Mouse (Mus musculus) gastrocnemius, postnatal 14 days (tissue): ENCODE results near the gene Clec5a. TPM values are rescaled to one million over a fixed set of nuclear protein-coding genes. Genes with fewer than 3 reads are reported as not detected.
"Not testable (repeated sequence)": the region's sequence is repeated elsewhere in the genome, so short reads cannot be mapped to it uniquely, and the experiment has no call there.

ENCODE experiments used
- DNase-seq: peaks from one replicate; pipeline ENCODE4 v3.0.0; 2021; ENCODE audit warnings: mixed read lengths
- intact Hi-C: fragments of 180-260 bp; cut with DNase I; formaldehyde crosslinking; loops from one replicate; pipeline ENCODE4 v1.15.1; 2025; ENCODE audit warnings: low total_unique reads
- long read RNA-seq, 2 experiments: library from polyadenylated mRNA; stranded (forward); transcript quantifications; one replicate each; pipeline ENCODE4 v2.0.0; 2021
- total RNA-seq, 2 experiments: library from RNA; stranded (reverse); gene quantifications; 2 replicates each; pipeline ENCODE4 v1.2.3; 2021

Clec5a gene
- total RNA-seq, result under 1 TPM; 0.42 to 0.43 TPM
- long read RNA-seq, experiment 1, result 0 reads
- long read RNA-seq, experiment 2, result 0 reads

DNA sequence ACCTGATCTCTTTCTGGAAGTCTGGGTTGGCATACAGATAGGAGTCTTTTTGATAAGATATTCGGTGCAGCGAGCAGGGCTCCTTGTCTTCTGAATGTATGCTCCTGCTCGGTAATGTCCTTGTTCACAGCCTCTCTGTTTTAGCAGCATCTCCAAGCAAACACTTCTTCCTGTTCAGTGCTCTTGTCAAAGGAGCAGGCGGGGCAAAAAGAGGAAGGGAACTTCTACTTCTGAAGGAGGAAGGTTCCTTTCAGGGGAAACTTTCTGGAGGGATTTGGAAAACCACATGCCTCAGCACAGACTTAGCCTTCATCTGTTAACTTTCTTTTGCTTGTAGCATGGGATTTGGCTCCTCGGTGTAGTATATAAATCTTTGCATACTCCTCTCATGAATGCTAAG is at the start of gene Clec5a:
Clec5a (minus strand) TSS at position 177 of the 400 bp plus-strand sequence.
- intact Hi-C loops, result no loop called here
- no peak for DNase-seq

GRCm38 (mm10) chr6:40634640-40635071 is 49.0 kb upstream of the Clec5a start:
- no peak for DNase-seq
- intact Hi-C loops, result no loop called here

DNA sequence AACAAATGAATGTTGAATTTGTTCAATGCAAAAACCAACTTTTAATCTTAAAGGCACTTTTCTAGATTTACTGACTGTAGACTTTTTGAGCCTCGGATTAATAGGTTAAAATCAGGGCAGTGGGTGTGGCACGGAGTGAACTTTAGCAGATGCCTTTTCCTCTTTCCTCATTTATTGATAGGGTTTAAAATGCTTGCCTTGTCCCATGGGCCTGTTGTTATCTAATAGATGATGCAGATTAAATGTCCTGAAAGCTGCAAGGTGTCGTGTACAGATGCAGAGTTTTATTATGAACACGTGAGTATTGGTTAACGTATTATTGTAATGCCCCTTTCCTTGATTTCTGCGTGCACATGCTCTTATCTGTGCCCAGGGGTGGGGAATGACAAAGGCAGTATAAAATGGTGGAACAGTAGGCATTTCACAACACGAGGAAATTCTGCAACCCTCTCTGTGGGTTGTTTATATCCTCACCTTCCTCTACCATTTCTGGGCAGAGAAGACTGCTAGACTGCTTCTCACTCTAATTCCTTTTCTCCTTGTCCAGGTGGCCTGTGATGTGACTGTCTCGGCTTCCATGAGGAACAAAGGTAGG is 42.9 kb upstream of the Clec5a start, which contains the start of gene Mgam:
Mgam (plus strand) TSS at position 426 of the 595 bp plus-strand sequence.
- DNase-seq, result no peak
- intact Hi-C loops, result no loop called here

DNA sequence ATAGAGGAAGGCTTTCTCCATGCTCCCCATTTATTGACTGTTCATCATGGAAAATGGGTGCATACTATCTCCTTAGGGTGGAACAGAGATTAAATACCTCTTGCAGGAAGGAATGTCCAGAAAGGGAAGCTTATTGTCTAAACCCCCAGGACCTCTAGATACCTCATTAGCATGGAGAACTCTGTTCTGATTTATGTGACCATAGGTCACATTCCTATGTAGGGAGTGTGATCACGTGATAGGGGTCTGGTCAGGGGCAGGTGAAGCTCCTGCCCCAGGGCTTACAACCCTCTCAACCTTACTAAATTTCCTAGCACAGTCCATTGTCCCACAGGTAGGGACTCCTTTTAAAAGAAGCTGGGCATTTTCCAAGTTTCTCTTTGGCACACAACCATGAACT is 40.5 kb upstream of the Clec5a start:
- DNase-seq, result no peak
- intact Hi-C loops, result no loop called here

DNA sequence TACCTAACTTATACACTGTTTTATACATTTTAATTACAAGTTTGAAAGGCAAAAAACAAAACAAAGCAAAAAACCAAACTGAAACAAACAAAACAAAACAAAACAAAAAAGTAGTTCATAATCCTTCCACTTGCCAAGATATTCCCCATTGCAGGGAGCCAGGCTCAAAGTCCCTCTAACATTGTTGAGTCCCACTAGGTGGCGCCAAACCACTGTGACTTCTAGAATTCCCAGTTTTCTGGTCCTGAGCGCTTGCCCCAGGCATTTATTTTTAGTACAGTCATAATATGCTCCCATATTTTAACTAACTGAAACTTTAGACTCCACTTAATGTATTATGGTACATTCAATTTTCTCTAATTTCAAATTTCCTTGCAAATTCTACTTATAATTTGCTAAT is 32.3 kb upstream of the Clec5a start:
- intact Hi-C loops, result loop anchor here (5.0 kb wide), 1 partner anchor 69 kb away; no protein-coding TSS in a partner anchor
- peak; percentile 40 for DNase-seq

GRCm38 (mm10) chr6:40613260-40613852 is 27.7 kb upstream of the Clec5a start, which contains the start of gene Tas2r138:
Gene Tas2r138, minus strand, starts transcription at chr6:40613310.
- intact Hi-C loops, result no loop called here
- no peak for DNase-seq

DNA sequence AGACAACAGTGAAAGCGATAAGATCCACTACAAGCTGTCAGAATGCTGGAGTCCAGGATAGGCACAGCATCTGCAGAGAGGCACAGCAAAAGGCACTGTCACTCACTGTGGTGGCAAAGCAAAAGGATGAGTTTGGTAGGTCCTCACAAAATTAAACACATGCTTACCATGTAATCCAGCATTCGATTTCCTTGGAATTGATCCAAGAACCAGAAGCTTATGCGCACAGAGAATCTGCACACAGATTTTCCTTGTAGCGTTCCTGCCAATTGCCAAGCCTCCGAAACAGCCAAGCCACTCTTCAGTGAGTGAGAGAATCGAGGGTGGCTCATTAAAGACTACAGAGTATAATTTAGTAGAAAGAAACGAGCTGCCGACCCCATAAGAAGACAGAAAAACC is 24.6 kb upstream of the Clec5a start:
- intact Hi-C loops, result no loop called here
- DNase-seq, result no peak

- no peak for DNase-seq
- intact Hi-C loops, result no loop called here
Measured at GRCm38 (mm10) chr6:40607431-40607830, 21.8 kb upstream of the Clec5a start.

GRCm38 (mm10) chr6:40598546-40598945 is 12.9 kb upstream of the Clec5a start:
- not testable (repeated sequence) for DNase-seq

DNA sequence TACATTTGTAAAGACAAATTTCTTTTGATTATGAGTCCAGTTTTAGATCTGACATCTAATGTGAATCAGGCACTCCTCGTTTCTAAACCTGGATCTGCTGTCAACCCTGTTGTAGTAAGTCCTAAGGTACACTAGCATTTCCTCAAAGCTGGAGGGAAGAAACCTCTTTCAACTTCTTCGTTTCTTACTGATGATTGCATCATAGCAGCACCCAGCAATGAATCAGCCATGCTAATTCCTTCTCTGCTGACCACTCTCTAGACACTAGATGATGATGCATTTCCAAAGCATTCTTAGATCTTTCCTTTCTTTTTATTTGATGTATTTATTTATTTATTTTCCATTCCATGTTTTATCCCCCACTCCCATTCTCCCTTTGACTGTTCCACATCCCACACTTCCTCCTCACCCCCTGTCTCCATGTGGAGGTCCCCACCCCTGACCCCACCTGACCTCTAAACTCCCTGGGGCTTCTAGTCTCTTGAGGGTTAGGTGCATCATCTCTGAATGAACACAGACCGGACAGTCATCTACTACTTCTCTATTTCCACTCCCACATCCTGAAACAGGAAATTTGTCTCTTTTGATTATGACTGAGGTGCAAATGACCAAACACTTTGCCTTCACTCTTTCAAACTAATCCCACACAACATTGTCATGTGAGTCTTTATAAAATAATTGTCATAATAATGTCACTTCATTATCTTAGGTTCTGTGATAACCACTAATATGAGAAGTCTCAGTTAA is 9.4 kb upstream of the Clec5a start:
- no peak for DNase-seq
- intact Hi-C loops, result no loop called here

More at GRCm38 (mm10) chr6:40598546-40598945, 12.9 kb upstream of the Clec5a start:
- intact Hi-C loops, result not testable (repeated sequence)

- no peak for DNase-seq
- intact Hi-C loops, result no loop called here
Measured at GRCm38 (mm10) chr6:40588346-40588745, 2.7 kb upstream of the Clec5a start.

GRCm38 (mm10) chr6:40584336-40584735 is 1.3 kb downstream of the Clec5a start:
- no peak for DNase-seq
- intact Hi-C loops, result no loop called here

DNA sequence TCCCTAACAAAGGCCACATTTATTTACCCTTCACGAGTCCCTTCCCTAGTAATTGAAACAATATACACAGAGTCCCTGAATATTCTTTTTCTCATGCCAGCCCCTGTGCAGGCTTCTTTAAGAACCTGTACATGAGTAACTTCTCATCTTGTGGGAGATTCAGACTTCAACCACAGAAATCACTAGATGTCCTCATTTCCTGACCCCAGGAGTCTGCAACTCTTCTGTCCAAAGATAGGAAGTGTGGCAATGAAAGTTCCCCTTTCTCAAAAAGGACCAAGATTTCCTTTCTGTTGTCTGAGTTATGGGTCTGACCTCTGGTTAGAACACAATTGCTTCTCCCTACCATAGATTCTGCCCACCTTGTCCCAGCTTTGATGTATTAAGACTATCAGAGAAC is 9.3 kb downstream of the Clec5a start:
- intact Hi-C loops, result no loop called here

DNA sequence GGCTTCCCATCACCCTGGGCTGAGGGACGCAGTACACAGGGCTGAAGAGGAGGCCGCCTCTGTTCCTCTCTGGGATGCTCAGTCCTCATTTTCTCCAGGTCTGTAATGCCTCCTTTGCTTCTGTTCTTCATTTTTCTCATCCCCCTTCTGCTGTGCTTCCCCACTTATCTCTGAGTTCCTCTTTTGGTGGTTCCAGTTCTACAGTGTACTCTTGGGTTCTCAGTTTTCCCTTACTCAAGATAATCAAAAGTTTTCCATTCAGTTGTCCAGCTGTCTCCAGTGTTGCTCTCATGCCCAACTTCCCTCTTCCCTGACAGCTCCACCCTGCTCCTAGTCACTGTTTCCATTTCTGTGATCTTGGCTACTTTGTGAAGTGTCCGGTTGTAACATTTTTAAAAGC is 12.0 kb downstream of the Clec5a start:
- intact Hi-C loops, result no loop called here
- DNase-seq, result no peak

More for the DNA sequence above, 9.3 kb downstream of the Clec5a start:
- no peak for DNase-seq

- intact Hi-C loops, result no loop called here
- DNase-seq, result no peak
Measured at GRCm38 (mm10) chr6:40569187-40569586, 16.4 kb downstream of the Clec5a start, which contains the start of gene Olfr460. Gene Olfr460, plus strand, starts transcription at chr6:40569487.

DNA sequence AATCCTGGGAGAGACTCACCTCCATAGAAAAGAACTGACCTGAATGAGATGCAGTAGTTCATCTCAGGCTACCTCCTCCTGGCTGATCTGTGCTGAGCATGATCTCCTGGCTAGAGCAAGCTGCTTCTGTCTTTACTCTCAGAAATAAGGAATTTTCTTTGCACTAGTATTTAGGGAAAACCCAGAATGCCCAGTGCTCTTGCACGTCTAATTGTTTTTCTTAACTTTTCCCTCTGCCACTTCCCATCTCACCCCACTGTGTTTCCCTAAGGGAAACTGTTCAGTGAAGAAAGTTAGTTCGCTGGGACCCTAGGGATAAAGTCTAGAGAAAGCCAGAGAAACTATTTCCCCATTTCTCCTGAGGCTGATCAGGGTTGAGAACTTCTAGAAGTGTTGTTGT is 30.7 kb downstream of the Clec5a start, which contains the start of gene Olfr461:
Olfr461 (minus strand) TSS at position 101 of the 400 bp plus-strand sequence.
- DNase-seq, result no peak
- intact Hi-C loops, result no loop called here

- intact Hi-C loops, result no loop called here
- DNase-seq, result no peak
Measured at GRCm38 (mm10) chr6:40544690-40545089, 40.9 kb downstream of the Clec5a start.
